Comparison of ENCODE assay signal across 19 mouse cellular contexts in the genomic region with DNA sequence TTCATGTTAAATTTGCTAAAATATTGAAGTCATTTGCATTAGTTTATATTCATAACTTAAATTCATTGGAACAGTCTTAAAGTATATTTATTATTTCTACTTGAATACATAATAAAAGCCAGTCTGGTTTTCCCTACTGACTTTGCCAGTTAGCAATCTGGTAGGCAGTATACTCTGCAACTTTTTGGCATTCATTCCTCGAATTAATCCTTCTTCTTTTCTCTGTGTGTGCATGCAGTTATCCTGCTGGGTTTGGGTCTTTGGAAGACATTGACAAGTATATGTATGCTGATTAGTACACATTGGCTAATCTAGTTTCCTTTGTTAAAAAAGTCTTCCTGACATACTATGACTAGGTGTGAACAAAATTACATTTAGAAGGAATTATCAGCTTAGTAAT.
"Had no signal": no experiment of that assay in that cellular context is flagged by ENCODE, and none has a peak within 500 bp of the region (broad histone marks: within the 10 kb centered on the region; RNA-seq: fewer than 3 reads in every experiment).

No protein-coding gene starts in this region.

- H3K4me2 ChIP-seq: lung, embryonic 14.5 days; midbrain, embryonic 12.5 days; neural tube, embryonic 13.5 days; neural tube, embryonic 15.5 days had no signal

- H3K9me3 ChIP-seq: midbrain, embryonic 10.5 days; midbrain, embryonic 12.5 days; neural tube, embryonic 13.5 days; neural tube, embryonic 15.5 days had no signal

- H3K9ac ChIP-seq: lung, embryonic 14.5 days; midbrain, embryonic 12.5 days; neural tube, embryonic 13.5 days; neural tube, embryonic 15.5 days had no signal

- H3K36me3 ChIP-seq: midbrain, embryonic 10.5 days; midbrain, embryonic 12.5 days; neural tube, embryonic 13.5 days; neural tube, embryonic 15.5 days had no signal

- H3K4me3 ChIP-seq: midbrain, embryonic 10.5 days; midbrain, embryonic 12.5 days; myocyte; neural tube, embryonic 13.5 days; neural tube, embryonic 15.5 days had no signal

- ATAC-seq: midbrain, embryonic 16.5 days had no signal

- H3K4me1 ChIP-seq: midbrain, embryonic 10.5 days; midbrain, embryonic 12.5 days; neural tube, embryonic 13.5 days; neural tube, embryonic 15.5 days had no signal

- H3K27me3 ChIP-seq: midbrain, embryonic 12.5 days; neural tube, embryonic 13.5 days; neural tube, embryonic 15.5 days had no signal

- H3K27ac ChIP-seq: midbrain, embryonic 10.5 days; midbrain, embryonic 12.5 days; neural tube, embryonic 13.5 days; neural tube, embryonic 15.5 days had no signal

- DNase-seq: lung, adult 18-20 months; lung, embryonic 14.5 days; lung, postnatal 10 days; lung, postnatal 4 days; midbrain, embryonic 14.5 days; retina, postnatal 1 day; right cerebral cortex, adult 18-20 months; right cerebral cortex, postnatal 25 days; right cerebral cortex, postnatal 4 days; spleen, adult 18-20 months; thymus, adult 18-20 months; thymus, postnatal 14 days; thymus, postnatal 36 days had no signal
